Mouse (Mus musculus) left cerebral cortex, adult 9 months (tissue): Measurements from ENCODE around the gene Papss1.

Experiments
- DNase-seq, 2 experiments: peaks; one replicate each; pipeline ENCODE4 v3.0.0; 2022; ENCODE audit warnings: low spot score in 2 of 2

The Papss1 gene

DNA sequence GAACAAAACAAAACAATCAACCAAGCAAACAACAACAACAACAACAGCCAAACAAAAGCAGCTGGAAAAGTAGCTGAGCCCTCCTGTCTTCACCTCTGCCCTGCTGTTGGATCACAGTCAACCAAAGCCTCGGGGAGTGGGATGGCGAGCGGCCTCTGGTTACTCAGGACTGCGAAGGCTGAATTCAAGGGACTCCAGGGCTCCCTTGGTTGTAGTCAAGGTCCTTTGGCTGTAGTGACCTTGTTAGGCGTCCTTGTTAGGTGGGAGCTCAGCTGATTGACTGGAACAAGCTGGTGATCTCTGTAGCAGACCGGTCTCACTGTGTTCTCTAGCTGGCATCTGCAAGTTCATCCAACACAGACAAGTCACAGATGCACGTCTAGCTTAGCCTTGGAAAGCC, 16.5 kb downstream of the Papss1 start:
- DNase-seq, result no peak

DNA sequence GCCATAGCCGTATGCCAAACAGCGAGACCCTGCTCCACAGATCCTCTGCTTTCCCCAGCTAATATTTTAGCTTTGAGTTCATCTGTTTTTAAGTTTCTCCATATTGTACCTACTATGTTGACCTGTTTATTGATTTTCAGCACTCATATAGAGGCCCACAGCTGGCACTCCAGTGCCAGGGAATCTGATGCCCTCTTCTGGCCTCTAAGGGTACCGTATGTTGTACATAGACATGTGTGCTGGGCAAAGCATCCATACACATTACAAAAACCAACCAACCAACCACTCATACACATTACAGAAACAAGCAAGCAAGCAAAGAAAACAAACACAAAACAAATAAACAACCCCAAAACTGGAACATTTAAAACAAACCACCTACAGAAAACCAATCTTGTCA, 22.2 kb downstream of the Papss1 start:
- DNase-seq, result no peak

DNA sequence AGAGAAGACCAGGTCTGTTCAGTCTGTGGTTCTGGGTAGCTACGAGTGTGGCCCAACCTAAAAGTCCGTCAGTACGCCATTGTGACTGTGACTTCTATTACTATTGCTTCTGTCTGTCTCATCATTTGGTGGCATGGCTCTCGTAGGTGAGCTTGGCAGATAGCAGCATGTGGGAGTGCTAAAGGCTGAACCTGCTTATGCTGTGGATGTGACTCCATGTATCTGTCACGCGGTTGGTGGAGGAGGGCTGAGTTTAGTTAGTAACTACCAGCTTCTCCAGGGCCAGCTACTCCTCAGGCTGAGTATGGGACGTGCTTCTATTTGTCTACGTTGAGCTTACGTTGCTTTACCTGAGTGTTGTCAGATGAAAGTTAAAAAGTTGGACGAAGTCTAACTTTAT, 23.4 kb downstream of the Papss1 start:
- DNase-seq, result peak in 1 of 2 experiments; percentile 30

DNA sequence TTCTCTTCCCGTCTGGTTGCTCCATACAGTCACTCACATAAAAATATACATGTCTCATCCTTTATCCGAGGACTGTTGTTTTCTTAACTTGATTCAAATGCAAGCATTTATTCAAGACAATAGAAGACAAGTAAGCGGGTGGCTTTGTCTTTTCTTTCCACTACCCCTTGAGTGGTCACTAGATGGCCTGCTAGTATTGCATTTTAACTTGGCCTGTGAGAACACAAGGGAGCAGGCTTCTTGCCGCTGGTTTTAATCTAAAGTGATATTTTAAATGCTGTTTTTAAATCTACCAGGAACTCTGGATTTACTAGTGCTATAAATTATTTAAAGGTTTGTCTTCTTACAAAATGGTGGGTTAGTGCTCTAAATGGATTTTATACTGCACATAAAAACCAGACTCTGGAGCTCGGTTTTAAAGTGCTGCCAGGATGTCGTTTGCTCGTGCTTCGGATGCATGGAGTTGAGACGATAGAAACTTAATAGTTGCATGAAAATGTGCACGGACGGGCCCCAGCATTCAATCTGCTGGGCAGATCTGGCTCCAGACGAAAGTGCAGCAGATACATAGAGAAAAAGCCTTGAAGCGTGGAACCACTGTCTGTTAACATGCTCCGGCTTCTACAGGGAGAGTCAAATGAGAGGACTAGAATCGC, 28.7 kb downstream of the Papss1 start:
- no peak for DNase-seq

DNA sequence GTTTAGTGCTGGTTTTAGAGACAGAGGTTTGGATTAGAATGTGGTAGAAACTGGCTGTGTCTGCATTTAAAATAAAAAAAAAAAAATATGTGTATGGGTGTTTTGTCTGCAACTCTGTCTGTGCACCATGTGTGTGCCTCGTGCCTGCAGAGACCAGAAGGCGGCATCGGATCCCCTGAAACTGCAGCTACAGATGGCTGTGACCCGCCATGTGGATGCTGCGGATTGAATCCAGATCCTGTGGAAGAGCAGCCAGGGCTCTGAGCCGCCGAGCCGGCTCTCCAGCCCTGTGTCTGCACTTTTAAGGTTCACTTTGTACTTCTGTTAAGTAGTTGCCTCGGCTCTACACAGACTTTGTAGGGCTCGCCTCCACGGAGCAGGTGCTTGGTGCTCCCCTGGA, 29.8 kb downstream of the Papss1 start:
- no peak for DNase-seq

DNA sequence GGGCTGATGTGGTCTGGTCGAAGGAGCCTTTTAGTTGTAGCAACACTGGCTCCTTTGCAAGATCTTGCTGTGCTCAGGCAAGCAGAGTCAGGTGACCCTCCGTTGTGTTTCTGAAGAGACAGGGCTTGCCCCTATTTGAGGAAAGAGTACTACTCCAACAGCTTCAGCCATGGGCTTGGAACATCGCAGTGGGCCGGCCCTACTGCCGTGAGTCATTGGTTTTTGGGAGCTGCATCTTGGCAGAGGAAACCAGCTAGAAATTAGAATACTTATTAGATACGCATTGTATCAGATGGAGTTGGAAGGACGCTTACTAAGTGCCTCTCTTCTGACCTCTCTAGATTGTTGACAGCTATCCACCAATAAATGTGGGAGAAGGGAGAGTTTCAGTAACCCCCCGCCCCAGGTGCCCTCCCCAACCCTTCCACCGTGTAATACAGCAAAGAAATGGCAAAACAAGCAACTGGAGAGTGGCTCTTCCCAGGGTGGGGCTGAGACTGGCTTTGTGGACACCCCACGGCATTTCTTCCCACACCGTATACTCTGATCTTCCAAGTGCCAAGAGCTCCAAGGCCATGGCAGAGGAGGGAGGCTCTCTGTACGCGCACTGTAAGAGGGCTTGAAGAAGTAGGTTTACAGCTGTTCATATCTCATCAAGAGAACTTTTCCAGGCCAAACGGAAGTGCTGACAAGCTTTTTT, 31.1 kb downstream of the Papss1 start:
- DNase-seq, result no peak

DNA sequence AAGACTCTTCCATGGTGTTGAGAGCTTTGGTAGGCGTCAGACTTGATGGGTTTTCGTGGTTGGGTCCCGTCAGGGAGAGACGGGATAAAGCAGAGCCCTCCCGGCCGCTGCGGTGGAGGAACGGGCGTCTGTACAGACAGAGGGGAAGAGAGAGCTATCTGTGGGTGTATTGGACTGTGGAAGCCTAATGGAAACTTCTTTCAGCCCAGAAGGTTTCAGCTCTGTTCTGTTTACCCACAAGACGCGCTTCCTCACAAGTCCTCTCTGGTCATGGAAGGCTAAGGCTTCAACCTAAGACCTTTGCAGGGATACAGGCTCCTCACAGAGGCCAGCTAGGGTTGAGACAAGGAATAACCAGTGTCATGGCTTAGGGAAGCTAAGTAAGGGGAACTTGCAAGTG, 36.2 kb downstream of the Papss1 start:
- DNase-seq, result no peak

DNA sequence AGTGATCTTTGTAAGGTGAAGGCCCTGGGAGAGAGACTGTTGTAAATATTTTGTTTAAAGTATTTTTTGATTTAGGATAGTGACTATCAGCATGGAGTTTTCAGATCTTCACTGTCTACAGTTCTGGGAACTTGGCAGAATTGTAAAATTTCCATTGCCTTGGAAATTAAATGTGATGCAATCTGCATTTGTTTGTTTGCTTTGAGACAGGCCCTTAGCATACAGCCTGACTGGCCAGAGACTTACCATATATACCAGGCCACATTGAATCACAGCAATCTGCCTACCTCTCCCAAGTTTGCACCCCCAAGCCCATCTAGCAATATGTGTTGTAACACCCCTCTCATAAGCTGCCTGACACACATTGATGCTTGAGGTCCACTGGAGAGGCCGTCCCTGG, 36.8 kb downstream of the Papss1 start:
- DNase-seq, result no peak

DNA sequence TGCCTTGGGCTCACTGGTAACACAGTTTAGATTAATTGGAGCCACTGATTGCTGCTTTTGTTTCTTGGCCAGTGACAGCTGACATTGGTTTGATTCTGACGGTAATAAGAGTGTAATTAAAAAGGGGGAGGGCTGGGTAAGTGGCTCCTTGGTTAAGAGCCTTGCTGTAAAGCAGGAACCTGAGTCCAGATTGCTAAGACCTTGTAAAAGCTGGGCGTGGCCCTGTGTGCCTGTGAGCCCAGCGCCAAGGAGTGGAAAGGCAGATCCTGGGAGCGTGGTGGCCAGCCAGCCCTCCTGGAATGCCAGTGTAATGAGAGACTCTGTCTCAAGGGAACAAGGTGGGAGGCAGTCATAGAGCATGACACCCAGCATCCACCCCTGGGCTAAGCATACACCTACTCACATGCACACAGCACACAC, 38.4 kb downstream of the Papss1 start:
- DNase-seq, result no peak

DNA sequence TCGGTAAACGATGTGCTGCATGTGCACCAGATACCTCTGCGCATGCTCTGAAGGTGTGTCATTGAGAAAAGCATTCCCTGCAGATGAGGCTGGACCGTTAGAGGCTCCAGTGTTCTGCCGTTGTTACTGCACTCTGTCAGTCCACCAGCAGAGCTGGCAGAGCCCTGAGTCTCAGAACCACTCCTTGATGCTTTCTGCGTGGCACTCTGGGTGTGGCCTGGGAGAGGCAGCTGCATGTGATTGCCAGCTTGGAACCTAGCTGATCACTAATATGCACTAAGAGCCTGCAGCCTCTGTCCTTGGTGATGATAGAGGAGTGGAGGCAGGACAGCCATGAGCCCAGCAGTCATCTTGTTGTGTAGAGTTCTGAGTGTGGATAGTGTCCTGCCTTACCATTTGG, 43.5 kb downstream of the Papss1 start:
- DNase-seq, result no peak

DNA sequence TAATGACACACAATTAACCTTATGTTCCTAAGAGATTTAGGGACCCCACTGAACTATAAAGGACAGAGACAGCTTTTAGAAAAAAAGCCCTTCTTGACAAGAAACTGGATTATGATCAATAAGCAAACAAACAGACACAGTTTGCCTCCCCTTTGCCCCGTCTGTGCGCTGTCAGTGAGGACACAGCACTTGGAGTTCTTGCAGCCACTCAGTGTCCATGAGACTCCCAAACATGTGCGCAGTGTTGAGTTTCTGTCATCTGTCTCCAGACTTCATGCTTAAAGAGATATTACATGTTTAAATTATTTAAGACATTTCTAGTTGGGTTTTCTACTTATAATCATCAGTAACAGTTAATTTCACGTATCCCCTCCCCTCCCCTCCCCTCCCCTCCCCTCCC, 45.1 kb downstream of the Papss1 start:
- DNase-seq, result no peak

DNA sequence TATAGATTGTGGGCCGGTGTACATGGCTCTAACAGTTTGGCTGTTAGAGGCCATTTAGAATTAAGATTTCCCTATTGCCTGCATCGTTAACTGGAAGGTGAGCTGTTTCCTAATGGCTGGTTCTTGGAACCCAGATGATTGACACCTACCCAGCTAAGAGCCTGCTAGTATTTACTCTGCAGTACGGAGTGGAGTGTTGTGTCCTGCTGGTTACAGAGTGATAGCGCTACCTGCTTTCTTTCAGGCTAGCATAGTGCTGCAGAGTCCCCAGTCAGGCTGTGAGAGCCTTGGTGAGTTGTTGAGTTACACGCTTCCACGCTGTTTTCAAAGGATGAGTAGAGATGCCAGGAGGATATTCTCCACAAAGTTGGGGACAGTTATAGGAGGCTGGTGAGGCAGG, 46.0 kb downstream of the Papss1 start:
- DNase-seq, result no peak

DNA sequence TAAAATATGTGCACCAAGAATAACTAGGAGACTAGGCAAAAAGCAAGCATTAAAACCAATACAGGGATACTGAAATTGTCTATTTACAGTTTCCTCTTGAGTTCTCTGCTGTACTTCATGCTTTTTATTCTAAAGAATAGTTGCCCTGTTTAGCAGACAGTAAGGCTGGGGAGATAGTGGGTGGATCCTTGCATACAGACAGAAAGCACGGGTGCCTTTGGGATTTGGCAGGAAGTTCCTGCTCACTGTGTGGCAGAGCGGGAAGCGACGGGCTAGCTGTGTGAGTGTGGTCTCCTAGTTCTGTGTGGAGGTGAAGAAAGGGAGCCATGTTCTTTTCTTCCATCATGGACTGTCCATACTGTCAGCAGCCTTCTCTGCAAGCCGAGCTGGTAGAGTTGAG, 48.3 kb downstream of the Papss1 start:
- no peak for DNase-seq

DNA sequence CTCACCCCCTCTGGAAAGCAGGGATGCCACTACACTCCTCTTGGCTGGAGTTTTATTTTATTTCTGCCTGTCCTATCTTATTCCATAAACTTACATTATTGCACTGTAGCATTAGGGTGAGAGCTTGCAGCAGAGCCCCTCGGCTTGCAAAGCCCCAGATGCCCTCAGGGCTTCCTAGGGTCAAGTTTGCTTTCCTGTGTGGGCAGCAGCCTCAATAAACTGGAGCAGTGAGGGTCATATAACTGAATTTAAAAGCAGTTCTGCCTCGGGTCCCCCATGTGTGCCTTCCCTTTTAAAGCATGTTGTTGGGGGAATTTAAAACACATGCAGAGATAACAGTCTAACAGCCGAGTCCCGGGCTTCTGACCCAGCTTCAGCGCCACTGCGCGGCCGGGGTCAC, 49.5 kb downstream of the Papss1 start:
- DNase-seq, result no peak

DNA sequence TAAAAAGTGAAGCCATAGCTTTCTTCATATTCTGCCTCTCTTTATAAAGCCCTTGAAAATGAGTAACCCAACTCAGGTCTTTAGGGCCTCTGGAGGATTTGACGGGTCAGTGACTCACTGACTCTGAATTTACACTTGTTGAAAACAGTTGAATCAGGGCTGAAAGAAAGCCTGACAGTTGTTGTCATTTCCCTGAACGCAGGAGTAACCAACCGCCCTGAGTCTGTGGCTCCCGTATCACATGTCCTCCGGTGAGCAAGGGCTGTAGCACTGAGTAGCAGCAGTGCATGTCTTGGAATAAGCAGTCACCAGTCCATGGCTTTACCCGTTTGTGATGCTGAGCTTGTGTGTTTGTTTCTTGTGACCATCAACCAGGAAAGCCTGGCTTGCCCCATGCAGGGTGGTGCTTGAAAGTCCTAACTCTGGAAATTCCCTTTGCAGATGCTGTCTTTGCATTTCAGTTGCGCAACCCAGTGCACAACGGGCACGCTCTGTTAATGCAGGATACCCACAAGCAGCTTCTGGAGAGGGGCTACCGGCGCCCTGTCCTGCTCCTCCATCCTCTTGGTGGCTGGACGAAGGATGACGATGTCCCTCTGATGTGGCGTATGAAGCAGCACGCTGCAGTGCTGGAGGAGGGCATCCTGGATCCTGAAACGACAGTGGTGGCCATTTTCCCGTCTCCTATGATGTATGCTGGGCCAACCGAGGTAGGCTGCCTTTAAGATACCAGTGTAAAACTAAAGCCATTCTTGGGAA, 54.2 kb downstream of the Papss1 start:
- DNase-seq, result no peak

DNA sequence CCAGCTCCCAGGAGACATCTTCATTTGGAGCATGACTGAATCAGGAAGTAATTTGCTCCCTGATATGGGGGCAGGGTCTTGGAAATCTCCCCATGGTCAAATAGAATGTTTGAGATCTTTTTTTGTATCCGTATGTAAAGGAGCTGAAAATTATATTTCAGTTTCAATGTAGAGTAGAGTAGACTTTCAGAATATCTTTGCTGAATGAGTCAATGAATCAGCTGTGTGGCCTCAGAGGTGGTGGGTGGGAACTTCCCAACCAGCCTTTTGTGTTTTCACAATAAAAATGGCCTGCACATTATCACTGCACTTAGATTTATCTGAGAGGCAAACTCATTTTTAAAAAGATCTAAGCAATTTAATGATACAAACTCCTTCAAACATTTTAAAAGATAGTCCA, 58.6 kb downstream of the Papss1 start:
- no peak for DNase-seq

DNA sequence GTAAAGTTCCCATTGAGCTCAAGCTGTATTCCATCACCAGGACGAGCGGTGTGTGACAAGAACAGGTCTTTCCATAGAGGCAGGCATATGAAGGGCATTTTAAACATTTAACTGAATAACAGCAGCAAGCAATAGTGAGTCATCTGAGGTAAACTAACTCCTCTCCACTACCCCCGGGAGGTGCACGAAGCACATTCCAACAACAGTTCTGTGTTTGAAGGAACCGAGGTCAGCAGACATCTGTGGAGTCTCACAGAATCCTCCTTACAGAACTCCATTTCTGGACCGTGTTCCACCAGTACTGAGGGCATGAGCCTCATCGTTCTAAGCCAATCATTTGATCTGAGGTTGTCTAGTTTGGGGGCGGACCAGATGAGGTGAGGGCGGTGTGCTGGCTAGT, 59.5 kb downstream of the Papss1 start:
- no peak for DNase-seq

DNA sequence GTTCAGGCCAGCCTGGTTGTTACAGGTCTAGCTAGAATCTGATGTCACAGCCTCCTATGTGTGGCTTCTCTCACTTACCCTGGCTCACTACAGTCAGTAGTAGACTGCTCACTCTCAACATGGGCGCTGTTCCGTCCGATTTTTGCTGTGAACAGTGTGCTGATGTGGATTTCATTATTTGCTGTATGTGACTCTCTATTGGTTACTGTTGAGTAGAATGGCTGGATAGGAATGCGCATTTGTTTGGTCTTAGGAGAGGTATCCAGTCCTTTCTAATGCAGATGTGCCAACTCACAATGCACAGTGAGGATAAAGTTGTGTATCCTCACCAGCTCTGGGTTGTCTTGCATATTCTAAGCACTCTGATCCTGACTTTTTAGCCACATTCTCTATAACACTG, 62.9 kb downstream of the Papss1 start:
- no peak for DNase-seq

DNA sequence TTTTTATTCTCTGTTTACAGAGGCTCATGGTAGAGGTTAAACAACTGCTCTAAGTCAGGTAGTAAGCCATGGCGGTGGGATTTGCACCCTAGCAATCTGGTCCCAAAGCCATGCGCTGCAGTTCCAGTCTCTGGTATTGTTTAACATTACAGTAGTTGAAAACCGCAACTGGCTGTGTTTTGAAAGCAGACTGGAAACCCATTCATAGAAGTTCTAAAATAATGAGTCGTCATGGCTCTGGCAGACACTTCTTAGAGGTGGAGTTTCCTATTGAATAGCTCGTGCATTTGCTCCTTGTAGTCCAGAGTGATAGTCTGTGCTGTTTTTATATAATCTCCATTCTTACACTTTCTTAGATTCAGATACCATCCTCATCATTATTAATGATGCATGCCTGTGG, 63.7 kb downstream of the Papss1 start:
- DNase-seq, result no peak

DNA sequence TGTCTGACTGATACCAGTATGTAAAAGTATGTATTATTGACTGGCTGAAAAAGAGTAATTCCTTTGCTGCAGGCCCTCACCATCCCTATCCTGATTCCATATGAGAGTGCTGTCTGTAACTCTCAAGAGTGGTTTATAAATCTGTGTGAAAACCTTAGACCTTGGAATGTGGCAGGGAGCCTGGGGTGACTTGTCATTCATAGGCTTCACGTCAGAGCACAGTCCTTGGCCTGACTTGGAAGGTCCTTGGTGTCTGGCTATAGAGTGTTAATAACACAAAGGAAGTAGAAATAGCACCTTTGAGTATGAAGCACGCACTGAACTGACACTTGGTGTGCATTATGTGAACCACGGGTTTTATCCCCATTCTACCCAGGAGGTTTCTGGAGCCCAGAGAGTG, 64.4 kb downstream of the Papss1 start:
- no peak for DNase-seq

DNA sequence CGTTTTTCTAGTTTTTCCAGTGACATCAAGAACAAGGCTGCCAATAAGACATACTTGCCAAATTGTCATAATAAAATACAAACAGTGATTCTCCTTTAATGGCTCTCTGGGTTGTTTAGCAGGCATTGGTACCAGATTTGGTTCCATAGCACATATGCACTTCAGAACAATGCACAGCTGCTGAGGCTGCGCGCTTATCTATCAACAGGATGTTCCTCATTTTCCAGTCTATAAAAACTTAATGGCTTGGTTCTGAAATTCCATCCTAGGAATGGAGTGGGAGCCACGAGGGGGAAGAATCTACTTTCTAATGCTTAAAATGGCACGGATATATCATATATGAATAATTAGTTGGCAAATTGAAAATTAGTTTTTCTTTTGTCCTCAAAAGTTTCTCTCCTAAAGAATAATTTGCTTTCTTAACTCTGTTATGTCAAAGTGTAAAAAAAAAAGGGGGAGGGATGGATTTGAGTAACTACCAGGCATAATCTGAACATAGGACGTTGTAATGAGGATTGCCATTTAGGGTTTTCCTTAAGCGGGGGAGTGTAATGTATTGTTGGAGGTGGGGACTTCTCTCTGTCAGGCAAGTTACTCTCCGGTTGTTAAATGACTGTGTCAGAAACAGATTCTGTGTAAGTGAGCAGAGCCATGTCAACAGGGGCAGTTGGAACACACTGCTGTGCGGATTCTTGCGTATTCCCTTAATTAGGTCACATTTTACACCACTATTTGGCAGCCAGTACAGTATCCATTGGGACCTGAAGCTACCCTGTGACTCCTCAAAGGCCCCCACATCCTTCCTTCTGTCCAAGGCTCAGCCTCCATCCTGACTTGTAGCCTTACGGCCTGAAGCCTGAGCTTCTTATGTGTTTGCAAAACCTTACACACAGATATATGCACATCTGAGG, 66.1 kb downstream of the Papss1 start:
- no peak for DNase-seq

DNA sequence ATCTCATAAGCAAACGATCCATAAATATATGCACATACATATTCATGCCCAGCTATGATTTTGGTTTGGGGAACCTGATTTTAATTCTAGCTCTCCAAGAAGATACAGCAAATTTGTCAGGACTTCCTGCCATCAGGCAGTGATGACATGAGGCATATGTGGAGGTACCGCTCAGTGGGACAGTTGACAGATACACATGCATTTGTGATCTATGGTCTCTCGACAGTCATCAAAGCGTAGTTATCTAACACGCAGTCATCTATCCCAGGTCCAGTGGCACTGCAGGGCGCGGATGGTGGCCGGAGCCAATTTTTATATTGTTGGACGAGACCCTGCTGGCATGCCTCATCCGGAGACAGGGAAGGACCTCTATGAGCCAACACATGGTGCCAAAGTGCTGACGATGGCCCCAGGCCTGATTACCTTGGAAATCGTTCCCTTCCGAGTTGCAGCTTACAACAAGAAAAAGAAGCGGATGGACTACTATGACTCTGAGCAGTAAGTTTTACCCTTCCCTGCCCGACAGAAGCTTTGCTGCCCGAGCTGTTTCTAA, 66.8 kb downstream of the Papss1 start:
- no peak for DNase-seq
